Mouse (Mus musculus) T-helper 1 cell (primary cell): ENCODE measurements around the gene Trim62.
"Not testable (repeated sequence)": the region's sequence is repeated elsewhere in the genome, so short reads cannot be mapped to it uniquely, and the experiment has no call there.

Source experiments
- in situ Hi-C: fragments of 300-600 bp; cut with MboI, MseI; formaldehyde crosslinking; loops from one replicate; pipeline ENCODE4 v1.15.1; 2025; ENCODE audit warnings: high pct_unique_total_duplicates

Trim62 gene

GRCm38 (mm10) chr4:128883379-128883781, at the start of gene Trim62:
TSS of gene Trim62 (plus strand) at chr4:128883580.
- in situ Hi-C loops, result no loop called here

- in situ Hi-C loops, result no loop called here
These were observed 45.2 kb upstream of the Trim62 start for GRCm38 (mm10) chr4:128838202-128838601.

- in situ Hi-C loops, result no loop called here
These were observed 43.3 kb upstream of the Trim62 start for GRCm38 (mm10) chr4:128839811-128840738.

- in situ Hi-C loops, result no loop called here
These were observed 42.1 kb upstream of the Trim62 start for GRCm38 (mm10) chr4:128841259-128841658.

- in situ Hi-C loops, result no loop called here
These were observed 38.8 kb upstream of the Trim62 start for GRCm38 (mm10) chr4:128844566-128844965.

- in situ Hi-C loops, result no loop called here
These were observed 37.9 kb upstream of the Trim62 start for GRCm38 (mm10) chr4:128845367-128845973.

GRCm38 (mm10) chr4:128848961-128849360, 34.4 kb upstream of the Trim62 start:
- in situ Hi-C loops, result no loop called here

GRCm38 (mm10) chr4:128849686-128850085, 33.7 kb upstream of the Trim62 start:
- in situ Hi-C loops, result no loop called here

- in situ Hi-C loops, result no loop called here
These were observed 31.0 kb upstream of the Trim62 start for GRCm38 (mm10) chr4:128852266-128852887.

GRCm38 (mm10) chr4:128853117-128853516, 30.3 kb upstream of the Trim62 start:
- in situ Hi-C loops, result no loop called here

GRCm38 (mm10) chr4:128855613-128856040, 27.8 kb upstream of the Trim62 start:
- in situ Hi-C loops, result no loop called here

- in situ Hi-C loops, result no loop called here
These were observed 26.2 kb upstream of the Trim62 start for GRCm38 (mm10) chr4:128857212-128857611.

- in situ Hi-C loops, result not testable (repeated sequence)
These were observed 25.2 kb upstream of the Trim62 start for GRCm38 (mm10) chr4:128858226-128858625.

- in situ Hi-C loops, result no loop called here
These were observed 24.5 kb upstream of the Trim62 start for GRCm38 (mm10) chr4:128858878-128859277.

GRCm38 (mm10) chr4:128872992-128873391, 10.4 kb upstream of the Trim62 start:
- in situ Hi-C loops, result no loop called here

GRCm38 (mm10) chr4:128874062-128874461, 9.3 kb upstream of the Trim62 start:
- in situ Hi-C loops, result no loop called here

- in situ Hi-C loops, result no loop called here
These were observed 7.9 kb upstream of the Trim62 start for GRCm38 (mm10) chr4:128875439-128875838.

- in situ Hi-C loops, result no loop called here
These were observed 5.9 kb upstream of the Trim62 start for GRCm38 (mm10) chr4:128877520-128877919.

GRCm38 (mm10) chr4:128878901-128879491, 4.4 kb upstream of the Trim62 start:
- in situ Hi-C loops, result no loop called here

- in situ Hi-C loops, result no loop called here
These were observed 676 bp downstream of the Trim62 start for GRCm38 (mm10) chr4:128883801-128884710.

GRCm38 (mm10) chr4:128884711-128885095, 1.3 kb downstream of the Trim62 start:
- in situ Hi-C loops, result no loop called here
